Mouse (Mus musculus): Measurements from ENCODE around the gene Ssna1.
A peak's percentile ranks its signal among the peaks of the same experiment; 100 is the strongest.

The Ssna1 gene

GRCm38 (mm10) chr2:25289651-25290050, 17.4 kb upstream of the Ssna1 start, which contains the start of gene Lrrc26:
Lrrc26 (plus strand) TSS chr2:25289915.
- peak; percentile 88 for DNase-seq

- DNase-seq = peak; percentile 61
Observed at GRCm38 (mm10) chr2:25288734-25289345, 16.6 kb upstream of the Ssna1 start.

- peak; percentile 58 for DNase-seq
Observed at GRCm38 (mm10) chr2:25287927-25288649, 15.8 kb upstream of the Ssna1 start, which contains the start of gene Tmem210. Tmem210 (plus strand) TSS chr2:25288145.

- DNase-seq = peak; percentile 71
Observed at GRCm38 (mm10) chr2:25286837-25287636, 14.8 kb upstream of the Ssna1 start.

GRCm38 (mm10) chr2:25286314-25286713, 14.1 kb upstream of the Ssna1 start:
- no peak for DNase-seq

GRCm38 (mm10) chr2:25285551-25285950, 13.3 kb upstream of the Ssna1 start:
- no peak for DNase-seq

- DNase-seq = peak; percentile 93
Observed at GRCm38 (mm10) chr2:25278928-25279882, 7.0 kb upstream of the Ssna1 start.

- DNase-seq = no peak
Observed at GRCm38 (mm10) chr2:25273010-25273409, 772 bp upstream of the Ssna1 start.

- DNase-seq = no peak
Observed at GRCm38 (mm10) chr2:25272515-25272914, 277 bp upstream of the Ssna1 start.

GRCm38 (mm10) chr2:25267746-25268309, 4.4 kb downstream of the Ssna1 start:
- peak; percentile 68 for DNase-seq

- peak; percentile 69 for DNase-seq
Observed at GRCm38 (mm10) chr2:25267241-25267640, 5.0 kb downstream of the Ssna1 start.

GRCm38 (mm10) chr2:25266720-25267119, 5.5 kb downstream of the Ssna1 start:
- peak; percentile 86 for DNase-seq

GRCm38 (mm10) chr2:25265897-25266656, 6.2 kb downstream of the Ssna1 start:
- peak; percentile 99 for DNase-seq

GRCm38 (mm10) chr2:25264851-25265250, 7.4 kb downstream of the Ssna1 start:
- peak; percentile 95 for DNase-seq

- peak; percentile 66 for DNase-seq
Observed at GRCm38 (mm10) chr2:25264286-25264660, 8.0 kb downstream of the Ssna1 start.

- peak; percentile 73 for DNase-seq
Observed at GRCm38 (mm10) chr2:25263623-25264285, 8.5 kb downstream of the Ssna1 start.

GRCm38 (mm10) chr2:25262795-25263622, 9.2 kb downstream of the Ssna1 start:
- DNase-seq = peak; percentile 84

GRCm38 (mm10) chr2:25262291-25262767, 9.9 kb downstream of the Ssna1 start, which contains the start of gene Tprn:
Tprn (plus strand) TSS chr2:25262618.
- DNase-seq = peak; percentile 99

GRCm38 (mm10) chr2:25261870-25262269, 10.4 kb downstream of the Ssna1 start:
- DNase-seq = no peak
